Mouse (Mus musculus) megakaryocyte-erythroid progenitor cell, adult 5-6 weeks (primary cell): ENCODE data around the gene D630003M21Rik. TPM values are rescaled to one million over a fixed set of nuclear protein-coding genes. Genes with fewer than 3 reads are reported as not detected.

ENCODE experiments used
- ATAC-seq: replicated peaks from 2 replicates; pipeline ENCODE4 v1.8.0; 2016; ENCODE audit warnings: mild to moderate bottlenecking, inconsistent platforms; ENCODE audit not compliant: severe bottlenecking, poor library complexity, low FRiP score, low TSS enrichment
- total RNA-seq, 2 experiments: library from RNA; stranded (forward) in 1 of 2; stranded (reverse) in 1 of 2; fragments of 200-1000, 215-1000 nt in 1 of 2; fragments of >200 nt in 1 of 2; fragmentation: Nextera tagmentation in 1 of 2; gene quantifications; 2 replicates each; pipeline ENCODE4 v1.2.3; 2014 to 2017

D630003M21Rik gene
- total RNA-seq, 2 experiments from 2014 or later: not detected

DNA sequence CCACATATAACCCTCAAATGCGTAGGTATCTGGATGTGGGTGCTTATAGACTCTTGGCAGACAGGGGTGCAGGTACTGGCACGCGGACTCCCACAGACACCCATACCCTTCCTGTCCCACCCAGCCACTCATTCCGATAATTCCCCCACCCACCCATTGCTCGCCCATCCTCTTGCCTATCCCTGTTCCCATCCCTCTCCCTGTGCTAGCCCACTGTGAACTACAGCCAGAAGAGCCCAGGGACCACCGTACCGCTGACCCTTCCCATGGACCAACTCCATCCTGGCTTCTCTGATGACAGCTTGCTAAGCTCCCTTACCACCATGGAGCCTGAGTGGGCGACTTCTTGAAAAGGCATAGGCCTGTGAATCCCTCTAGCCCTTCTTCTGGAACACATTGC is 82.1 kb downstream of the D630003M21Rik start:
- no peak for ATAC-seq

- peak; percentile 33 for ATAC-seq
Measured at GRCm38 (mm10) chr2:158146223-158146622, 82.8 kb downstream of the D630003M21Rik start, which contains the start of gene Tgm2. Gene Tgm2 (minus strand): TSS chr2:158146436.

GRCm38 (mm10) chr2:158145528-158146065 is 83.4 kb downstream of the D630003M21Rik start:
- no peak for ATAC-seq

- no peak for ATAC-seq
Measured at GRCm38 (mm10) chr2:158144750-158145527, 84.1 kb downstream of the D630003M21Rik start.

DNA sequence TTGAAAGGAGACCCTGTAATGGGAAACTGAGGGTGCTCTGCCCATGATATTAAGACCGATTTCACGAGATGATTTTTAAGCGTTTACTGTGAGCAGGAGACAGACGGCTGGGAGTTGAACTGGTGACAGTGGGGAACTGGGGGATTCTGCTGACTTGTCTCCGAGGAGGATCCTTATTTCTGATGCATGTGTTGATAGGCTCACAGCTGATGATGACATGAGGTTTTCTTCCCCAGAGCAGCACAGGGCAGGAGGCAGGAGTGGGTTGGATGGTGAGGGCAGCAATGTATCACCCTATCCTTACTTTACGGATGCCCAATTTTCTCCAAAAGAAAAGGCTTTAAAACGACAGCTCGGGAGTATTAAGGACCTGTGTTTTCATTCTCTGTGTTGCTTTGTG is 84.8 kb downstream of the D630003M21Rik start:
- no peak for ATAC-seq

- ATAC-seq: no peak
Measured at GRCm38 (mm10) chr2:158143816-158144215, 85.2 kb downstream of the D630003M21Rik start.

GRCm38 (mm10) chr2:158142981-158143380 is 86.0 kb downstream of the D630003M21Rik start:
- ATAC-seq: no peak

- ATAC-seq: peak; percentile 82
Measured at GRCm38 (mm10) chr2:158141690-158142440, 87.2 kb downstream of the D630003M21Rik start.

DNA sequence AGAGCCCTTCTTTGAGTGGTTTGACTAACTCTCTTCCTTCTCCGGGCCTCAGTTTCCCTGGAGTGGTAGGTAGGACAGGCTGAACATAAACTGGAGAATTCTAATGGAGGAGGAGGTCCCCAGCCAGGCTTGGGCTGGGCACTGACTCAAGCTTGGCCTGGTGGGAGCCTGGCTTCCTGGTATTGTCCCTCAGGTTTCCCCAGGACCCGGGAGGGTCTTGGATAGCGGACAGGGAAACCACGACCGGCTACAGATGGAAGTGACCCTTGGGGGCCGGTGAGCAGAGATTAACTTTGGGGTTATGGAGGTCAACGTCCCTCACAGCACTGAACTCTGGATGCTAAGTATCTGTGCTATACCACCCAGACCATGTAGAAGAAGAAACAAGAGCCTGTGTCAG is 87.8 kb downstream of the D630003M21Rik start:
- no peak for ATAC-seq

- no peak for ATAC-seq
Measured at GRCm38 (mm10) chr2:158140664-158141063, 88.4 kb downstream of the D630003M21Rik start.

DNA sequence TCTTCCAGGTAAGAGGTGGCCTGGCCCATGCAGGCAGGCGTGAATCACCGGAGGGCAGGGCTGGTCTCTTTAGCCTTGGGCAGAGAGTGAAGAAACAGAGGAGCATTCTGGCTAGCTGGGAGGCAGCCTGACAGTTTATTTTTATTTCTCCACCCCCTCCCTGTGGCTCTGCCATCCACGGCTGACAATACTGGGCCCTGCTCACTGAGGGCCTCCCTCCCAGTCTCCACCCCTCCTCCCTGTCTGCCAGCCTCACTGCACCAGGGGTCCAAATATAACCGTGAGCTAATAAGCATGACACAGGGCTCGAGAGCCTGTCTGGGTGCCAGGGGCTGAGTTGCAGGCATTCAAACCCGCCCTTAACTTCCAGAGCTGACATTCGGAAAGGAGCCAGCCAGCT is 89.4 kb downstream of the D630003M21Rik start:
- no peak for ATAC-seq

DNA sequence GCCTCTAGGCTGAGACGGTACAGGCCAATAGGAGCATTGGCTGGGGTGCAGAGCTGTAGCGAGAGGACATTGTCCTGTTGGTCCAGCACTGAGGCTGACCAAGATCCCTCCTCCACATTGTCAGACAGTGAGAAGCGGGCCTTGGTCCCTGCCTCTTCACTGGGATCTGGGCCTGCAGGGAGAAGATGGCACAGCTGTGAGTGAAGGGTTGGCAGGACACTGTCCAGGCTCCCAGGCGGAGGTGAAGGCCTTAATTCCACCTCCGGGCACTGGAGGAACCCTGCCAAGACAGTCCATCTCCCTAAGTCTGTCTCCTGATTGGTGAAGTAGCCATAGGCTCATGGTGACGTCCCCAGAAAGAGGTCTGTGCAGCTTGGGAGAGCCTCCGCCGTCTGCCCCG is 90.2 kb downstream of the D630003M21Rik start:
- ATAC-seq: no peak

GRCm38 (mm10) chr2:158137771-158138170 is 91.3 kb downstream of the D630003M21Rik start:
- ATAC-seq: no peak

GRCm38 (mm10) chr2:158136205-158136604 is 92.8 kb downstream of the D630003M21Rik start:
- no peak for ATAC-seq

DNA sequence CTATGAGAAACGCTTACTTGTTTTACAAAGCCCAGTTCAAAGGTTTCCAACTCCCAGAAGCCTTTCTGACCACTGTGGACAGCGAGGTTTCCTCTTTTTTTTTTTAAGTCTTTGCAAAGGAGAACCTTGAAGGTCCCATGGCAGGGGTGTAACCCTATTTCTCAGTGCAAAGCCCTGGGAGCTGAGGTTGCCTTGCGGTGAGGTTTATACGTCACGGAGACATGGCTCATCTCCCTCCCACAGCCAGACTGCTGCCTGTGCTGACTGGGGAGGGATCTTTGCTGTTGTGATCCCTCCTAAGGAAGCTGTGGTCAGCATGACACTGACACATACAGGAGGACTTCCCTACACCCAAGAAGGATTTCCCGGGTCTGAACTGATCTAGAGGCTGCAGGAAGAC is 96.0 kb downstream of the D630003M21Rik start:
- ATAC-seq: peak; percentile 52

Other genes starting within 250 kb of the D630003M21Rik start
- gene Tti1, start 200.8 kb downstream of the D630003M21Rik start, total RNA-seq (2014; fragmentation: Nextera tagmentation): 22.0 and 28.8 TPM in 2 replicates
- gene Tti1, start 200.8 kb downstream of the D630003M21Rik start, total RNA-seq (2017): 24.7 and 27.7 TPM in 2 replicates
- 41.1 and 48.7 TPM in 2 replicates for gene Rprd1b, start 200.7 kb downstream of the D630003M21Rik start, total RNA-seq (2014; fragmentation: Nextera tagmentation)
- gene Rprd1b, start 200.7 kb downstream of the D630003M21Rik start, total RNA-seq (2017): 21.6 and 27.9 TPM in 2 replicates
- 10.2 and 19.6 TPM in 2 replicates for gene Tgm2, start 82.8 kb downstream of the D630003M21Rik start, total RNA-seq (2014; fragmentation: Nextera tagmentation)
- 7.1 and 8.0 TPM in 2 replicates for gene Tgm2, start 82.8 kb downstream of the D630003M21Rik start, total RNA-seq (2017)
- not detected in 2 replicates for gene Bpi, start 28.9 kb upstream of the D630003M21Rik start, total RNA-seq (2014; fragmentation: Nextera tagmentation)
- gene Bpi, start 28.9 kb upstream of the D630003M21Rik start, total RNA-seq (2017): 0.50 TPM in 1 of 2 replicates, not detected in the other
- gene Lbp, start 77.3 kb upstream of the D630003M21Rik start, total RNA-seq (2014; fragmentation: Nextera tagmentation): 3.6 TPM in 1 of 2 replicates, not detected in the other
- 1.9 TPM in 1 of 2 replicates, not detected in the other for gene Lbp, start 77.3 kb upstream of the D630003M21Rik start, total RNA-seq (2017)
- not detected in 2 replicates for gene Snhg11, start 146.4 kb upstream of the D630003M21Rik start, total RNA-seq (2014; fragmentation: Nextera tagmentation)
- gene Snhg11, start 146.4 kb upstream of the D630003M21Rik start, total RNA-seq (2017): not detected in 2 replicates
- 32.2 and 52.0 TPM in 2 replicates for gene Ralgapb, start 180.6 kb upstream of the D630003M21Rik start, total RNA-seq (2014; fragmentation: Nextera tagmentation)
- 26.3 and 32.6 TPM in 2 replicates for gene Ralgapb, start 180.6 kb upstream of the D630003M21Rik start, total RNA-seq (2017)